In the genomic region with DNA sequence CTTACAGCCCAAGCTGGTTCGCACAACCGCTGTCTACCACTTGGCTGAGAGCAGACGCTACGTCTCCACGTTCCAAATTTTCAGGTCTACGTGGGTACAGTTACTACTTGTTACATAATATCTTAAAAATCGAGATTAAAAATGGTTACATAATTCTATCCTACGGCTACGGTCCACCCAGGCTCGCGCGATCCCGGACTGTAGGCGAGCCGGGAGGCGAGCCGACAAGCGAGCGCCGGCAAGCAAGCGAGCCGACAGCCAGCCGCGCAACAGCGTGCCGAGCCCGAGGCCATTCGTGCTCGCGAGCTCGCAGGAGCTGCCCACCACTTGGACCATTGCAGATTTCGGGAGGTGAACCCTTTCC, we compare ENCODE assay signal across 8 mouse cellular contexts. TPM values are rescaled to one million over a fixed set of nuclear protein-coding genes. Genes with fewer than 3 reads are reported as not detected.
A peak's percentile ranks its signal among the peaks of the same experiment; 100 is the strongest.
DNase-seq lines count a peak whose midpoint lies in the region; ATAC-seq lines count a peak whose summit lies in the region.

No protein-coding gene starts in this region.

- H3K27me3 ChIP-seq in forebrain, embryonic 10.5 days (ENCODE audit: poor library complexity, severe bottlenecking): peaks cover 100% of the 10 kb centered on the region
- H3K27me3 ChIP-seq in hindbrain, embryonic 16.5 days (replicated peaks; ENCODE audit: control insufficient read depth, insufficient read depth, low read length): peaks cover 21% of the 10 kb centered on the region
- H3K27me3 ChIP-seq in midbrain, embryonic 16.5 days (ENCODE audit: control insufficient read depth, insufficient read depth, low read depth, low read length): peaks cover 33% of the 10 kb centered on the region

- H3K27ac ChIP-seq in forebrain, embryonic 10.5 days: no peak overlapping the region
- H3K27ac ChIP-seq in hindbrain, embryonic 16.5 days (ENCODE audit: low read depth, low read length): peak overlapping the region; percentile 86; the same call in 1 of the 2 replicates
- peak overlapping the region; percentile 84 for H3K27ac ChIP-seq in midbrain, embryonic 16.5 days (ENCODE audit: low read length)

- ATAC-seq in hindbrain, embryonic 16.5 days: peak; percentile 79
- ATAC-seq in midbrain, embryonic 16.5 days: peak; percentile 81

- peaks cover 98% of the 10 kb centered on the region for H3K36me3 ChIP-seq in forebrain, embryonic 10.5 days (replicated peaks)
- peaks cover 2% of the 10 kb centered on the region; the same call in 1 of the 2 replicates for H3K36me3 ChIP-seq in hindbrain, embryonic 16.5 days (ENCODE audit: control insufficient read depth, insufficient read depth, low read length)
- H3K36me3 ChIP-seq in midbrain, embryonic 16.5 days (ENCODE audit: control insufficient read depth, insufficient read depth, low read length): no peaks in the 10 kb centered on the region

- H3K9ac ChIP-seq in hindbrain, embryonic 16.5 days (ENCODE audit: low read depth, low read length): peak overlapping the region; percentile 64
- peak overlapping the region; percentile 61 for H3K9ac ChIP-seq in midbrain, embryonic 16.5 days (ENCODE audit: low read depth, low read length)

- H3K4me2 ChIP-seq in hindbrain, embryonic 16.5 days (ENCODE audit: low read length): peak overlapping the region; percentile 62
- H3K4me2 ChIP-seq in midbrain, embryonic 16.5 days (ENCODE audit: low read length): peak overlapping the region; percentile 55

- H3K4me3 ChIP-seq in forebrain, embryonic 10.5 days: peak overlapping the region; percentile 36; the same call in 1 of the 2 replicates
- H3K4me3 ChIP-seq in hindbrain, embryonic 16.5 days (ENCODE audit: low read length): peak overlapping the region; percentile 47
- peak overlapping the region; percentile 40 for H3K4me3 ChIP-seq in midbrain, embryonic 16.5 days (ENCODE audit: low read depth, low read length)

- H3K4me1 ChIP-seq in forebrain, embryonic 10.5 days: peaks cover 10% of the 10 kb centered on the region
- no peaks in the 10 kb centered on the region for H3K4me1 ChIP-seq in hindbrain, embryonic 16.5 days (ENCODE audit: control insufficient read depth, insufficient read depth, low read depth, low read length)
- no peaks in the 10 kb centered on the region for H3K4me1 ChIP-seq in midbrain, embryonic 16.5 days (ENCODE audit: control insufficient read depth, insufficient read depth, low read length)

- WGBS in forebrain, embryonic 10.5 days: 58% methylated on average over 32 of the region's 32 CpGs
- whole genome bisulfite sequencing in hindbrain, embryonic 16.5 days: 58% methylated on average over 32 of the region's 32 CpGs
- 47% methylated on average over 32 of the region's 32 CpGs for WGBS in midbrain, embryonic 16.5 days

- peak; percentile 11 for DNase-seq in layer of hippocampus, adult 9-10 months (ENCODE audit: low spot score)
- no peak for DNase-seq in layer of hippocampus, adult 11-12 months (ENCODE audit: low spot score)
- peak; percentile 42 for DNase-seq in forebrain, embryonic 10.5 days (ENCODE audit: extremely low spot score, low spot score)
- no peak for DNase-seq in retina, postnatal 1 day
- no peak for DNase-seq in adrenal gland, adult 8-10 months
- no peak for DNase-seq in adrenal gland, adult 18-20 months (ENCODE audit: low spot score in 2 of 2)

- peaks cover 56% of the 10 kb centered on the region for H3K9me3 ChIP-seq in forebrain, embryonic 10.5 days
- peaks cover 21% of the 10 kb centered on the region for H3K9me3 ChIP-seq in hindbrain, embryonic 16.5 days (ENCODE audit: control insufficient read depth, low read length)
- peaks cover 11% of the 10 kb centered on the region for H3K9me3 ChIP-seq in midbrain, embryonic 16.5 days (replicated peaks; ENCODE audit: control insufficient read depth, low read length, poor library complexity, severe bottlenecking)

RNA-seq across cellular contexts. Expression of a gene that starts 13.1 kb away (rescaled TPM):
- polyA plus RNA-seq in forebrain, embryonic 10.5 days (2016; fragmentation: Nextera tagmentation; extraction: Ambion mirVana): 471 and 485 TPM in 2 replicates
- polyA plus RNA-seq in hindbrain, embryonic 16.5 days (2015; fragmentation: Nextera tagmentation; extraction: Ambion mirVana): 72.7 and 102 TPM in 2 replicates
- polyA plus RNA-seq in midbrain, embryonic 16.5 days (2015; fragmentation: Nextera tagmentation; extraction: Ambion mirVana): 74.6 and 92.9 TPM in 2 replicates
- 10 to 100 TPM; 64.1 to 75.4 (median 74.2) TPM for total RNA-seq in adrenal gland, adult 8-10 months (2022)
- total RNA-seq in adrenal gland, adult 18-20 months (2021): 10 to 100 TPM; 61.1 to 71.2 TPM

Comparison
In these comparisons a context has a peak if more than half of its experiments do, and no peak if none do; other contexts are left out.
1. DNase-seq: peak in layer of hippocampus, adult 9-10 months (single experiment) and forebrain, embryonic 10.5 days (single experiment); none in layer of hippocampus, adult 11-12 months (single experiment), retina, postnatal 1 day (single experiment), adrenal gland, adult 8-10 months (single experiment) and adrenal gland, adult 18-20 months (0 of 2).
2. Peak in every context shown above with its lines, with median percentiles within 50 percentile points of each other: H3K4me3 ChIP-seq.